9 mouse cellular contexts compared by ENCODE assay signal in genomic region chr17:82957409-82957808, GRCm38 (mm10).
DNase-seq lines count a peak whose midpoint lies in the region; ATAC-seq and TF ChIP-seq lines count a peak whose summit lies in the region.
"Had no signal": no experiment of that assay in that cellular context is flagged by ENCODE, and none has a peak within 500 bp of the region (broad histone marks: within the 10 kb centered on the region; RNA-seq: fewer than 3 reads in every experiment).

No protein-coding gene starts in this region.

- no peak overlapping the region for H3K9ac ChIP-seq in liver, adult 2 months (ENCODE audit: low read depth, low read length)
- no peak overlapping the region for H3K9ac ChIP-seq in neural tube, embryonic 14.5 days (replicated peaks; ENCODE audit: low read depth, low read length)

- no peaks in the 10 kb centered on the region for H3K4me1 ChIP-seq in liver, adult 2 months (ENCODE audit: control insufficient read depth, insufficient read depth, low read length)
- no peaks in the 10 kb centered on the region for H3K4me1 ChIP-seq in cerebellum, adult 2 months (ENCODE audit: control insufficient read depth, insufficient read depth, low read length)
- H3K4me1 ChIP-seq in neural tube, embryonic 14.5 days (ENCODE audit: control insufficient read depth, insufficient read depth, low read length) = no peaks in the 10 kb centered on the region

- WGBS in liver, adult 2 months = 32% methylated on average over 4 of the region's 4 CpGs
- WGBS in cerebellum, adult 2 months = 42% methylated on average over 4 of the region's 4 CpGs
- WGBS in neural tube, embryonic 14.5 days = 41% methylated on average over 4 of the region's 4 CpGs

- DNase-seq in adrenal gland, postnatal 10 days = peak; percentile 32
- DNase-seq in adrenal gland, adult 8-10 months = no peak
- DNase-seq in liver, adult 2 months (ENCODE audit: extremely low read depth, low read depth, low spot score) = peak; percentile 27
- DNase-seq in liver = no peak
- peak in 1 of 2 experiments; percentile 29 for DNase-seq in cerebellum, adult 2 months
- DNase-seq in induced T-regulatory cell, adult 2 months (ENCODE audit: low read depth) = peak; percentile 44

- H3K4me2 ChIP-seq in neural tube, embryonic 14.5 days (ENCODE audit: low read depth, low read length) = no peak overlapping the region

- no peak overlapping the region for H3K4me3 ChIP-seq in liver, adult 2 months (ENCODE audit: insufficient read depth, low read depth, low read length)
- H3K4me3 ChIP-seq in cerebellum, adult 2 months (replicated peaks; ENCODE audit: insufficient read depth, low read depth, low read length) = no peak overlapping the region
- no peak overlapping the region for H3K4me3 ChIP-seq in neural tube, embryonic 14.5 days (ENCODE audit: low read depth, low read length)

- TF ChIP-seq POLR2A in liver, adult 2 months (IDR thresholded peaks at IDR 0.05; ENCODE audit: extremely low read depth, insufficient read depth, low read length) = no peak
- TF ChIP-seq POLR2A in cerebellum, adult 2 months (IDR thresholded peaks at IDR 0.05; ENCODE audit: borderline replicate concordance, insufficient read depth, low read length) = no peak

- peak; percentile 22; the same call in 1 of the 2 replicates for TF ChIP-seq CTCF in liver, adult 2 months (IDR thresholded peaks at IDR 0.05; ENCODE audit: low read depth, low read length)
- TF ChIP-seq CTCF in cerebellum, adult 2 months (IDR thresholded peaks at IDR 0.05; ENCODE audit: borderline replicate concordance, insufficient read depth, low read depth, low read length) = peak; percentile 33; the same call in 1 of the 2 replicates

- no peaks in the 10 kb centered on the region for H3K27me3 ChIP-seq in liver, adult 2 months (ENCODE audit: control insufficient read depth, insufficient read depth, low read length)
- no peaks in the 10 kb centered on the region for H3K27me3 ChIP-seq in cerebellum, adult 2 months (ENCODE audit: control insufficient read depth, insufficient read depth, low read length)
- H3K27me3 ChIP-seq in neural tube, embryonic 14.5 days (ENCODE audit: control insufficient read depth, insufficient read depth, low read length) = no peaks in the 10 kb centered on the region

- no peaks in the 10 kb centered on the region for H3K36me3 ChIP-seq in liver, adult 2 months (ENCODE audit: control insufficient read depth, insufficient read depth, low read length)
- H3K36me3 ChIP-seq in neural tube, embryonic 14.5 days (ENCODE audit: control insufficient read depth, insufficient read depth, low read length) = no peaks in the 10 kb centered on the region

- no peaks in the 10 kb centered on the region for H3K9me3 ChIP-seq in neural tube, embryonic 14.5 days (ENCODE audit: control insufficient read depth, low read length)

- H3K79me2 ChIP-seq in liver, adult 2 months (ENCODE audit: control insufficient read depth, insufficient read depth, low read length) = no peaks in the 10 kb centered on the region

- no peak overlapping the region for H3K27ac ChIP-seq in liver, adult 2 months (replicated peaks; ENCODE audit: insufficient read depth, low read depth, low read length)
- H3K27ac ChIP-seq in cerebellum, adult 2 months (ENCODE audit: insufficient read depth, low read length) = no peak overlapping the region
- no peak overlapping the region for H3K27ac ChIP-seq in neural tube, embryonic 14.5 days (ENCODE audit: low read depth, low read length)
- H3K27ac ChIP-seq: macrophage had no signal

- peak; percentile 77; the same call in 1 of the 2 replicates for ATAC-seq in neural tube, embryonic 14.5 days (ENCODE audit: low read depth)
- ATAC-seq in monocyte, adult 5-6 weeks (replicated peaks; ENCODE audit: insufficient number of reproducible peaks, low FRiP score, low TSS enrichment, poor library complexity, severe bottlenecking) = no peak

Comparison
In these comparisons a context has a peak if more than half of its experiments do, and no peak if none do; other contexts are left out.
1. DNase-seq: peak in adrenal gland, postnatal 10 days (single experiment), liver, adult 2 months (single experiment) and induced T-regulatory cell, adult 2 months (single experiment); none in adrenal gland, adult 8-10 months (single experiment) and liver (single experiment).